Mouse (Mus musculus) heart, postnatal 0 days (tissue): ENCODE results near the gene Ppp1r12a.

ENCODE experiments used
- CTCF ChIP-seq: IDR thresholded peaks from 2 replicates; pipeline ENCODE4 v1.5.1; 2016; ENCODE audit warnings: antibody characterized with exemption, control low read depth, low read depth
- EP300 ChIP-seq: IDR thresholded peaks from 2 replicates; pipeline ENCODE4 v1.6.1; 2016; ENCODE audit warnings: antibody characterized with exemption, low read depth

DNA sequence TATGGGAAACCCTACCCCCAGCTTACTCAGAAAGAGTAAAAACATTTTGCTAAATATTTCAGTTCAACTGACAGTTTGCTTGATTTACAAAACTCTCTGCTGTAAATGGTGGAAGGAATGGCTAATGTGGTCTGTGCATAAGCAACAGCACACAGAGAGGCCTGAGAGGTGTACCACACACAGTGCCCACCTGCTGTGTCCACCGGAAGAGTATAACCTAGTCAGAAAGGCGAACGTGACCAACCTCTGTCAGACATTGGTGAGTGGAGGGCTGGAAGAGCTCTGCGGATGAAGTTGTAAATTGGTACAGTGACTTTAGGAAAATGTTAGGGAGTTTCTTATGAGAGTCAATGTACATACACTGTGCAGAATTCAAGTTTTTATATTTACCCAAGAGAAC, 20.4 kb downstream of the Ppp1r12a start:
- TF ChIP-seq CTCF (no peak), EP300 (no peak)
